Mouse (Mus musculus) left cerebral cortex, adult 2 months (tissue): ENCODE measurements around the gene Olfr1307. TPM values are rescaled to one million over a fixed set of nuclear protein-coding genes. Genes with fewer than 3 reads are reported as not detected.

ENCODE experiments used
- DNase-seq, 2 experiments: peaks; one replicate each; pipeline ENCODE4 v3.0.0; 2021 to 2022; ENCODE audit warnings: low spot score in 2 of 2, mixed read lengths in 1 of 2; ENCODE audit errors: extremely low spot score in 1 of 2
- H3K27ac ChIP-seq: fragments of 200-600 bp; 2 replicates; pipeline ENCODE4 v1.8.1; 2022
- H3K4me3 ChIP-seq: fragments of 200-600 bp; 2 replicates; pipeline ENCODE4 v1.8.1; 2022
- CTCF ChIP-seq: fragments of 200-600 bp; IDR thresholded peaks from 2 replicates; pipeline ENCODE4 v1.8.1; 2022; ENCODE audit warnings: antibody characterized with exemption, mild to moderate bottlenecking, moderate library complexity
- intact Hi-C: fragments of 180-260 bp; cut with DNase I; formaldehyde crosslinking; loops from one replicate; pipeline ENCODE4 v1.15.1; 2025
- long read RNA-seq, 2 experiments: library from polyadenylated mRNA; stranded (forward); transcript quantifications; one replicate each; pipeline ENCODE4 v2.0.0; 2021; ENCODE audit warnings: borderline mapping rate in 2 of 2
- total RNA-seq, 2 experiments: library from RNA; stranded (reverse); gene quantifications; 2 replicates each; pipeline ENCODE4 v1.2.3; 2021

The Olfr1307 gene
- total RNA-seq: under 1 TPM; 0.02 to 0.07 TPM
- long read RNA-seq, experiment 1: 0 reads
- long read RNA-seq, experiment 2: 0 reads

GRCm38 (mm10) chr2:111949340-111949739, at the start of gene Olfr1307:
Gene Olfr1307, minus strand, starts transcription at chr2:111949440.
- Histone ChIP-seq H3K27ac (no peak within 1 kb of the TSS), H3K4me3 (no peak within 1 kb of the TSS)
- DNase-seq: no peak
- intact Hi-C loops: no loop called here
- TF ChIP-seq CTCF: no peak

- no peak for DNase-seq
- H3K27ac ChIP-seq: no peak within 1 kb of the TSS
- intact Hi-C loops: no loop called here
- no peak for TF ChIP-seq CTCF
- no peak within 1 kb of the TSS for H3K4me3 ChIP-seq
Observed at GRCm38 (mm10) chr2:111990181-111990580, 40.9 kb upstream of the Olfr1307 start, which contains the start of gene Olfr1309. Gene Olfr1309, minus strand, starts transcription at chr2:111990281.

GRCm38 (mm10) chr2:111964844-111965243, 15.6 kb upstream of the Olfr1307 start, which contains the start of gene Olfr1308:
Gene Olfr1308, minus strand, starts transcription at chr2:111964944.
- no peak for TF ChIP-seq CTCF
- H3K4me3 ChIP-seq: no peak within 1 kb of the TSS
- intact Hi-C loops: no loop called here
- DNase-seq: no peak
- no peak within 1 kb of the TSS for H3K27ac ChIP-seq

- H3K27ac ChIP-seq: no peak within 1 kb of the TSS
- DNase-seq: no peak
- no peak within 1 kb of the TSS for H3K4me3 ChIP-seq
- TF ChIP-seq CTCF: no peak
- intact Hi-C loops: no loop called here
Observed at GRCm38 (mm10) chr2:111916171-111916570, 33.1 kb downstream of the Olfr1307 start, which contains the start of gene Olfr1306. Gene Olfr1306, minus strand, starts transcription at chr2:111916271.

Other genes starting within 250 kb of the Olfr1307 start
- not detected for gene Olfr1301, start 198.4 kb downstream of the Olfr1307 start, total RNA-seq
- not detected for gene Olfr1302, start 172.0 kb downstream of the Olfr1307 start, total RNA-seq
- not detected for gene Olfr1303, start 129.1 kb downstream of the Olfr1307 start, total RNA-seq
- not detected for gene Olfr1305, start 72.3 kb downstream of the Olfr1307 start, total RNA-seq
- not detected for gene Olfr1306, start 33.2 kb downstream of the Olfr1307 start, total RNA-seq
- gene Olfr1308, start 15.5 kb upstream of the Olfr1307 start, total RNA-seq: not detected
- not detected for gene Olfr1309, start 40.8 kb upstream of the Olfr1307 start, total RNA-seq
- not detected for gene Olfr1310, start 63.3 kb upstream of the Olfr1307 start, total RNA-seq
- gene Olfr1311, start 75.0 kb upstream of the Olfr1307 start, total RNA-seq: not detected
- not detected for gene Olfr1312, start 100.8 kb upstream of the Olfr1307 start, total RNA-seq
- gene Olfr1313, start 128.4 kb upstream of the Olfr1307 start, total RNA-seq: not detected
- gene Olfr1314, start 147.3 kb upstream of the Olfr1307 start, total RNA-seq: not detected
- gene Olfr1315-ps1, start 166.0 kb upstream of the Olfr1307 start, total RNA-seq: not detected
- gene Olfr1316, start 185.5 kb upstream of the Olfr1307 start, total RNA-seq: not detected
- not detected for gene Olfr1317, start 190.9 kb upstream of the Olfr1307 start, total RNA-seq
- gene Olfr1318, start 204.8 kb upstream of the Olfr1307 start, total RNA-seq: not detected